Mouse (Mus musculus): Measurements from ENCODE around the gene Tmem109. TPM values are rescaled to one million over a fixed set of nuclear protein-coding genes. Genes with fewer than 3 reads are reported as not detected.

Tmem109 gene
- 153 and 263 TPM in 2 replicates for polyA plus RNA-seq (2012; rRNA removed; ENCODE audit: low replicate concordance)

DNA sequence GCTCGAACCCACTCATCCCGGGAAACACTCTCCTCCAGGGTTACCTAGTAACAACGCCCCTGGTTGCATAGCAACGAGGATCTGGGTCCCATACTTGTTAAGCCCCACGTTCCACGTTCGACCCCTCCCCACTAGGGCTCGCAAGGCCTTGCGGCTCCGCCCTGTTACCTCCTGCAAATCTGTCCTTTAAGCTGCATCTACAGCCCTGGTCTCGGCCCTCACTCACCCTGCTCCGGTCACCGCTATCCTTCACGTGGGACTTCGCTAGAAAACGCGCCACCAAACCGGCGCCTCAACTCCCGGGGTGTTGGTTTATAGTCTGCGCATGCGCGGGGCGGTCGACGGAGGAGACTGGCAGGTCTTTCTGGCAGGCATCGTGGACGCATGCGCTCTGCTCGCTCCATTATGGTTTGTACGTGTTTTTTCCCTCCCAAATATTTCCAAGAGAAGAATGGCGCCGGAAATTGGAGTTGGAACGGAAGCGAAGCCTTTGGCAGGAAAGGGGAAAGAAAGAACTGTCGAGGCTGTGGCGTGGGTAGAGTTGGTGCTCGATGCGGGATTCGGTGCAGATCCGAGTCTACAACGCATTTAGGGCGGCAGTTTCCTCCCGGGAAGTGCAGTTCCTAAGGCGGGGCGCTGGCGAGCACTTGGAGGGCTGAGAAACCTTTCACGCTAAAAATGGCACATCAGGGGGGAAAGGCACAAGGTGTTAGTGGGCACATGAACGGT lies at the start of gene Tmem109:
TSS of gene Tmem109 (minus strand) at position 576 of the 729 bp plus-strand sequence.

DNA sequence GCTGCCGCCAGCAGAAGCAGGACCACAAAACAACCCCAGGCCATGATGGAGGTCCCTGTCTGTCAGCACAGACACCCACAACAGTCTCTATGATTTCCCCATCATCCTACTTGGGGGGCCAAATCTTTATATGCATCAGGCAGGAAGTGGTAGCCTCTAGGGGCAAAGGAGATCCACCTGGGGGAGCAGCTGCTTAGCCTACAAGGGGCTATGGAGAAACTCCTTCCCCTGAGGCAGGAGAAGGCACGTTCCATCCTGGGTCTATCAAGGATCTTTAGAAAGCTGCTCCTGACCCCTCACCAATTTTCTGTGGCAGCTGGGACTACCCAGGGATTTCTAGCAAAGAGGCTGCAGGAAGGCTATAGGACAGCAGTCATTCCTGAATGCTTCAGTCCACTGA lies 38.7 kb upstream of the Tmem109 start, which contains the start of gene Zp1:
TSS of gene Zp1 (minus strand) at position 101 of the 400 bp plus-strand sequence.

DNA sequence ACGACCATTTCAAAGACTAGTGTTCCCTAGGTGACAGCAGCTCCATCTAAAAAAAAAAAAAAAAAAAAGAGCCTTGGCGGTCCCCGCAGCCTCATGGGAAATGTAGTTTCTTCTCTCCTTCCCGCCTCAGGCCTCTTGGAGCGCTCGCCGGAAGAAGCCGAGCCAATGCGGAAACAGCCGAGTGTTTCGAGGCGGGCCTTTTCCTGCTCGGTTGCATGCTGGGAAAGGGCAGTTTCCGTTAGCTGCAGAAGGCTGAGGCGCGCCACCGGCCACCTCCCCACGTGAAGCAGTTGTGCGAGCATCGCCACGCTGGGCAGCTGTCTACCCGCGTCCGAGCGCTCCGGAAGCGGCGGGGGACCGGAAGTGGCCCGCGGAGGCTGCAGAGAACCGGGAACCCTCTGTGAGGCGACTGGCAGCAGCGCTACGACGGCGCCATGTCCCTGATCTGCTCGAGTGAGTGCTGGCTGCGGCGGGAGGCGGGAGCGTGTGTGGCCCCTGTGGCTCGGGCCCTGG lies 13.3 kb upstream of the Tmem109 start, which contains the start of gene Prpf19:
TSS of gene Prpf19 (plus strand) at position 216 of the 513 bp plus-strand sequence.

DNA sequence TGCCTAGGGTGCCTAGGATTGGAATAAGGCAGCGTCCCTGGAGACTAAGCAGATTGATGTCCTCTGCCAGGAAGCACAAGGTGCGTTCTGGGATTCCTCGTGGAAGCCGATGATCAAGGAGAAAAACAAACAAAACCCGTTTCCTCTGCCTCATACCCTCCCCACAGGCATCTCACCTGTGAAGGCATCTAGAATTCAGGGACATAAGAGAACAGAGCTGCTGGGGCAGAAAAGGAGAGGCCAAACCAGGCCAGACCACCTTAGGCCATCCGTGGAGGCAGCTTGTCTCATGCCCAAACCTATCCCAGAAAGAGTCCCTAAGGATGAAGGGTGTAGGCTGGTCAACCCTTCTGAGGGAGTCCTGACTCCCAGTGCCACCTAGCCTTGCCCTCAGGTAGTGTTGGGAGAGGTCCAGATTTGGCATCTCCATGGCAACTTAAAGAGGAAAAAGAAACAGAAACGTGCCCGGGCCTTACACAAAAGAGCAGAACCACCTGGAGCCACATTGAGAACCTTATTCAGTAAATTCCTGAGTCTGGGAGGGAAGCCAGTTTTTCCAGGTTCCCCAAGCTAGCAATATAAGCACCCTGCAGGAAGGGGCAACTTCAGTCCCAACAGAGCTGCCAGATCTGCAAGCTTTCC lies 11.8 kb downstream of the Tmem109 start, which contains the start of gene Tmem132a:
TSS of gene Tmem132a (minus strand) at position 55 of the 642 bp plus-strand sequence.

DNA sequence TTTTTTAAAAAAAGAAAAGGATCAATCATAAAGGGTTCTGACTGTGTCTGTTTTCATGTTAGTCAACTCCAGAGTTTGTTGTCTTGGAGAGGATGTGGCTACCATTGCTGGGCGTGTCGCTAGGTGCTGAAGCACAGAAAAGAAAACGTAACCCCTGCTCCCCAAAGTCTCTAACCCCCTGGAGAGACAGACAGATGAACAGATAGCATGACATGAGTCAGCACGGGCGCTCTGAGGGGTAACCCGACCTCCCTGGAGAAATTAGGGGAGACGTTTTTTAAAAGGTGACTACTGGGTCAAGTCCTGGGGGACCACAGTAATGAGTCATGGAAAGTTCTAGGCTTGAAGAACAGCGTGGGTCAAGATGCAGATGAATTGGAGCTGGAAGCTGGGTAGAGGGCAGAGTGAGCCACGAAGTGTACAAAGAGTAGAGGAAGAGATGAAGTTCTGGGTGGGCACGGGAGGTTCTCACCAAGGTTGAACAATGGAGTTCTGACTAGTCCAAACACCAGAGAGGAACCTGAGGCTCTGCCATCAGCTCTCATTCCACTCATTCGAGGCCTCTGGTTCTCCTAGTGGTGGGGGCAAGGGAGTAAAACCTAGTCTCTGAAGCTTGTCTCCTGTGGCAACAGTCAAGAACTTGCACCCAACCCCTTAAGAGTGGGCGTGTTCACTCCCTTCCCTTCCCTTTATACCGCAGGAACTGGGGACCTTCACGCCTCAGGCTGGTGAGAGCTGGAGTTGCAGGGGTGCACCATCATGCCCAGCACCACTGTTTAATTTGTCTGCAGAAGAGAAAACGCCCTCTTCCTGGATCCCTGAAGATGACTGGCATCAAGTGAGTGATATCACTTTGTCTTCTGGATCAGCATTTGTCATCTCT lies 42.5 kb downstream of the Tmem109 start, which contains the start of gene Slc15a3:
TSS of gene Slc15a3 (plus strand) at position 718 of the 883 bp plus-strand sequence.

DNA sequence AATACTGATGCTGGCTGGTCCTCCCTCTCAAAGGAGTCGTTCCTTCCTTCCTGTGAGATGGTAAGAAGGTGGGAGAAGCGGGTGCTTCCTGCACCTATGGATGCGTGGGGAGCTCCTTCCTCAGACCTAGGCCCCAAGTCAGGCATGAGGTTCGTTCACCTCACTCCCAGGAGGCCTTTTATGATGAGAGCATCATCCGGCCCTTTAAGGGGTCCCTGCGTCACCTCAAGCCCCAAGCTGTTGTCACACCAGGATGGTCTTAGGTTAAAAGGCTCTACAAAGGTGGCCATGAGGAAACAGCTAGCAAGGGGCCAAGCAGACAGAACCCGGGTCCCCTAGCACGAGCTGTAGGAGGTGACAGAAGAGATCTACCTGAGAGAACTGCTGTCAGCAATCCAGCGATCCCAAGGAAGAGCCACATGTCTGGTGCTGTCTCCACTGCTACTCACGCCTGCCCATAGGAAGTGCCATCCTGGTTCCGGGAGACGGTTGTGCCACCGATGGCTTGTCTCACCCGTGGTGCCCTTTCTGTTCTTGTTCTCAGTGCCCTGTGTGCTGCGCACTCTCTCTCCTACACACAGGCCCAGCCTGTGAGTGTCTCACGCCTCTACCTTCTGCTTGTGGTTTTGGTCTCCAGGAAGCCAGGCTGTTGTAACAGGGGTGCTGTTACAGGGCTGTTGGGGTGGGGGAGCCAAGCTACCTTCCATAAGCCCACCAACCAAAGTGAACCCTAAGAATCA lies 52.2 kb downstream of the Tmem109 start, which contains the start of gene Cd6:
TSS of gene Cd6 (minus strand) at position 623 of the 740 bp plus-strand sequence.

Other genes with a start within 250 kb of the Tmem109 start
- 0.14 and 0.24 TPM in 2 replicates for gene Vwce, start 247.8 kb downstream of the Tmem109 start, polyA plus RNA-seq (2012; rRNA removed; ENCODE audit: low replicate concordance)
- not detected in 2 replicates for gene Pga5, start 203.9 kb downstream of the Tmem109 start, polyA plus RNA-seq (2012; rRNA removed; ENCODE audit: low replicate concordance)
- 32.3 and 38.6 TPM in 2 replicates for gene Vps37c, start 193.3 kb downstream of the Tmem109 start, polyA plus RNA-seq (2012; rRNA removed; ENCODE audit: low replicate concordance)
- gene Cd5, start 143.0 kb downstream of the Tmem109 start, polyA plus RNA-seq (2012; rRNA removed; ENCODE audit: low replicate concordance), result 23.5 and 40.4 TPM in 2 replicates
- gene Cd6, start 51.9 kb downstream of the Tmem109 start, polyA plus RNA-seq (2012; rRNA removed; ENCODE audit: low replicate concordance), result 28.7 and 46.6 TPM in 2 replicates
- gene Slc15a3, start 42.3 kb downstream of the Tmem109 start, polyA plus RNA-seq (2012; rRNA removed; ENCODE audit: low replicate concordance), result 15.3 and 24.6 TPM in 2 replicates
- gene Tmem132a, start 12.1 kb downstream of the Tmem109 start, polyA plus RNA-seq (2012; rRNA removed; ENCODE audit: low replicate concordance), result 21.3 and 34.9 TPM in 2 replicates
- 222 and 340 TPM in 2 replicates for gene Prpf19, start 13.2 kb upstream of the Tmem109 start, polyA plus RNA-seq (2012; rRNA removed; ENCODE audit: low replicate concordance)
- gene Zp1, start 38.6 kb upstream of the Tmem109 start, polyA plus RNA-seq (2012; rRNA removed; ENCODE audit: low replicate concordance), result 0.10 and 0.12 TPM in 2 replicates
- gene Ptgdr2, start 55.2 kb upstream of the Tmem109 start, polyA plus RNA-seq (2012; rRNA removed; ENCODE audit: low replicate concordance), result 1.4 and 4.2 TPM in 2 replicates
- gene Ccdc86, start 67.3 kb upstream of the Tmem109 start, polyA plus RNA-seq (2012; rRNA removed; ENCODE audit: low replicate concordance), result 7.2 and 9.0 TPM in 2 replicates
- not detected in 2 replicates for gene Ms4a10, start 92.7 kb upstream of the Tmem109 start, polyA plus RNA-seq (2012; rRNA removed; ENCODE audit: low replicate concordance)
- gene Ms4a15, start 111.2 kb upstream of the Tmem109 start, polyA plus RNA-seq (2012; rRNA removed; ENCODE audit: low replicate concordance), result 0.36 TPM in 1 of 2 replicates, not detected in the other
- not detected in 2 replicates for gene Ms4a18, start 136.0 kb upstream of the Tmem109 start, polyA plus RNA-seq (2012; rRNA removed; ENCODE audit: low replicate concordance)
- 6.6 and 18.8 TPM in 2 replicates for gene Ms4a8a, start 199.1 kb upstream of the Tmem109 start, polyA plus RNA-seq (2012; rRNA removed; ENCODE audit: low replicate concordance)
- gene 1700017D01Rik, start 248.9 kb upstream of the Tmem109 start, polyA plus RNA-seq (2012; rRNA removed; ENCODE audit: low replicate concordance), result not detected in 2 replicates

Measured in mammary gland, adult 2 months (tissue).